Mouse (Mus musculus) adrenal gland, postnatal 14 days (tissue): ENCODE measurements around the gene Ino80. TPM values are rescaled to one million over a fixed set of nuclear protein-coding genes. Genes with fewer than 3 reads are reported as not detected.

Experiments
- DNase-seq: peaks from one replicate; pipeline ENCODE4 v3.0.0; 2021; ENCODE audit warnings: mixed read lengths
- total RNA-seq: library from RNA; stranded (reverse); gene quantifications from 2 replicates; pipeline ENCODE4 v1.2.3, GENCODE M21; 2021

Gene Ino80
- total RNA-seq, 1 experiment from 2014 or later = 18.6 TPM

DNA sequence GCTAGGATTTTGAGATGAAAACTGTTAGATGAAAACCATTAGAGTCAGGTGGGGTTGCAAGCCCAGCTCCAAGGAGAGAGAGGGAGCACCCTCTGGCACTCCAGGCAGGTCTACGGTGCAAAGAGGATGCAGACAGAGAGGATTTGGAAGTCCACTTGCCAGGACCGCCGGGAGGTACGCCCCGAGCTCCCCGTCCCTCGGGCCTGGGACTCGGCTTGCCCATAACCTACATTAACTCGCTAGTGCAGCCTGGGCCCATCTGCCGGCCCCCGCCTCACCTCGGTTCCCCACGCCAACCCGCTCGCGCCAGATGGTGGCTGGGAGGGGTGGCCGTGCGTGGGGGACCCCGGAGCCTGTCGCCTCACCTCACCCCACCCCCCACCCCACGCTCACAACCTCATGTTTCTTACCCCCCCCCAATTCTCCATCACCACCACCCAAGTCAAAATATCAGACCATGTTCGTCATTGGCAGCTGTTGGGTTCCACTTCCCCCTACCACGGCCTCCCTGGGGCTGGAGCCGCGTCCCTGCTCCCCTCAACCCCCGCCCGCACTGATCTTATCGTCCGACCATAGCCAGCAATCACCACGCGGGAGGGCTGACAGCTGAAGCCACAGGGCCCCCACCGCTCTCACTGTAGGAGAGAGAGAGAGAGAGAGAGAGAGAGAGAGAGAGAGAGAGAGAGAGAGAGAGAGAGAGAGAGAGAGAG is 153.5 kb downstream of the Ino80 start:
- no peak for DNase-seq

Other genes starting within 250 kb of the Ino80 start
- not detected in 2 replicates for gene Ppp1r14d, start 247.8 kb downstream of the Ino80 start, total RNA-seq
- gene Spint1, start 240.3 kb downstream of the Ino80 start, total RNA-seq = 4.7 and 4.8 TPM in 2 replicates
- 0.41 TPM in 1 of 2 replicates, not detected in the other for gene Rhov, start 206.4 kb downstream of the Ino80 start, total RNA-seq
- gene Vps18, start 188.9 kb downstream of the Ino80 start, total RNA-seq = 18.1 and 18.6 TPM in 2 replicates
- 13.7 and 14.4 TPM in 2 replicates for gene Dll4, start 151.9 kb downstream of the Ino80 start, total RNA-seq
- gene Chac1, start 126.5 kb downstream of the Ino80 start, total RNA-seq = 3.7 and 6.2 TPM in 2 replicates
- gene Exd1, start 69.9 kb upstream of the Ino80 start, total RNA-seq = 0.98 and 1.4 TPM in 2 replicates
- gene Chp1, start 70.0 kb upstream of the Ino80 start, total RNA-seq = 237 and 265 TPM in 2 replicates
- gene Nusap1, start 140.6 kb upstream of the Ino80 start, total RNA-seq = 12.0 and 14.2 TPM in 2 replicates
- 4.0 and 6.4 TPM in 2 replicates for gene Oip5, start 140.8 kb upstream of the Ino80 start, total RNA-seq
- gene Ndufaf1, start 185.1 kb upstream of the Ino80 start, total RNA-seq = 54.9 and 57.5 TPM in 2 replicates
- 27.1 and 30.2 TPM in 2 replicates for gene Rtf1, start 197.4 kb upstream of the Ino80 start, total RNA-seq